In the genomic region with DNA sequence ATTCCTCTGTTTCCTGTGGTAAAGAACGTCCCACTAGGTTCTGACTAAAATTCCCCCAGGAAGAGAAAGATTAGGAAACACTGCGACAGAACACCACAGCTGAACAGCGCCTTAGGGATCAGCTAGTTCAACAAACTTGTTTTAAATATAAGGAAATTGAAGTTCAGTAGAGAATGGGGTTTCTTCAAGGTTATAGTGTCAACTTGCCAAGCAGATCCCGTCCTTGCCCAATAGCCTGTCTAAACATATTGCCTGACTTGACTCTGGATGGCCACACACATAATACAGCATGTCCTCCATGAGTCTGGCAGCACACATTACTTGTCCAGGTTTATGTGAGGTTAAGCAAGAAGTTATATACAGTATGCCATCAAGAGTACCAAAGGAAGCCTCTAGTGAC, we compare ENCODE assay signal across 21 mouse cellular contexts.
DNase-seq lines count a peak whose midpoint lies in the region; ATAC-seq and TF ChIP-seq lines count a peak whose summit lies in the region.
"Had no signal": no experiment of that assay in that cellular context is flagged by ENCODE, and none has a peak within 500 bp of the region (broad histone marks: within the 10 kb centered on the region; RNA-seq: fewer than 3 reads in every experiment).

No protein-coding gene starts in this region.

- H3K36me3 ChIP-seq in lung, postnatal 0 days (ENCODE audit: insufficient read depth, low read length), result no peaks in the 10 kb centered on the region
- H3K36me3 ChIP-seq: embryonic facial prominence, embryonic 13.5 days; embryonic facial prominence, embryonic 15.5 days; forebrain, embryonic 15.5 days had no signal

- TF ChIP-seq EP300 in lung, postnatal 0 days (IDR thresholded peaks at IDR 0.05), result no peak

- 54% methylated on average over 4 of the region's 4 CpGs for WGBS in lung, postnatal 0 days

- H3K9ac ChIP-seq in lung, postnatal 0 days (replicated peaks; ENCODE audit: low read depth), result no peak overlapping the region
- H3K9ac ChIP-seq: embryonic facial prominence, embryonic 13.5 days; embryonic facial prominence, embryonic 15.5 days; forebrain, embryonic 13.5 days; forebrain, embryonic 15.5 days; forebrain, postnatal 0 days had no signal

- no peaks in the 10 kb centered on the region for H3K27me3 ChIP-seq in lung, postnatal 0 days (replicated peaks; ENCODE audit: insufficient read depth, low read length)
- H3K27me3 ChIP-seq: embryonic facial prominence, embryonic 13.5 days; embryonic facial prominence, embryonic 15.5 days; forebrain, embryonic 13.5 days; forebrain, embryonic 15.5 days had no signal

- TF ChIP-seq CTCF in lung, postnatal 0 days (IDR thresholded peaks at IDR 0.05), result no peak
- TF ChIP-seq CTCF in layer of hippocampus, adult 2 months (conservative IDR thresholded peaks at IDR 0.05), result no peak

- peak; percentile 30 for DNase-seq in adrenal gland, postnatal 14 days
- DNase-seq in adrenal gland, adult 8-10 months, result no peak
- DNase-seq in lung, postnatal 0 days (ENCODE audit: low spot score), result peak; percentile 44
- no peak for DNase-seq in lung, postnatal 10 days
- DNase-seq in gonadal fat pad, adult 2 months (ENCODE audit: low read depth), result peak; percentile 93
- DNase-seq in layer of hippocampus, adult 2 months (ENCODE audit: low spot score in 2 of 2), result no peak
- DNase-seq: adrenal gland, postnatal 25 days; cerebellum, adult 11 months; cerebellum, adult 18-20 months; cerebellum, adult 8-10 months; cerebellum, adult 9-11 months; cerebellum, postnatal 14 days; cerebellum, postnatal 36 days; embryo, embryonic 11 days; forebrain, postnatal 0 days had no signal

- no peak overlapping the region for H3K4me3 ChIP-seq in lung, postnatal 0 days (ENCODE audit: low read depth, low read length)
- H3K4me3 ChIP-seq in brown adipose tissue, adult 24 weeks (ENCODE audit: insufficient read depth, low read depth, low read length), result no peak overlapping the region
- no peak overlapping the region for H3K4me3 ChIP-seq in layer of hippocampus, adult 2 months
- H3K4me3 ChIP-seq: embryonic facial prominence, embryonic 13.5 days; embryonic facial prominence, embryonic 15.5 days; forebrain, embryonic 13.5 days; forebrain, embryonic 15.5 days had no signal

- H3K4me1 ChIP-seq in lung, postnatal 0 days (ENCODE audit: insufficient read depth, low read depth, low read length), result no peaks in the 10 kb centered on the region
- H3K4me1 ChIP-seq in brown adipose tissue, adult 24 weeks (ENCODE audit: control insufficient read depth, insufficient read depth, insufficient read length, low read length), result peaks cover 6% of the 10 kb centered on the region; the same call in 1 of the 2 replicates
- H3K4me1 ChIP-seq: embryonic facial prominence, embryonic 13.5 days; embryonic facial prominence, embryonic 15.5 days; forebrain, embryonic 13.5 days; forebrain, embryonic 15.5 days had no signal

- no peaks in the 10 kb centered on the region for H3K9me3 ChIP-seq in lung, postnatal 0 days (ENCODE audit: low read length)
- H3K9me3 ChIP-seq: embryonic facial prominence, embryonic 13.5 days; embryonic facial prominence, embryonic 15.5 days; forebrain, embryonic 13.5 days; forebrain, embryonic 15.5 days had no signal

- H3K27ac ChIP-seq in lung, postnatal 0 days (ENCODE audit: low read length), result no peak overlapping the region
- H3K27ac ChIP-seq in brown adipose tissue, adult 24 weeks (replicated peaks; ENCODE audit: low read depth, low read length), result peak overlapping the region; percentile 86
- no peak overlapping the region for H3K27ac ChIP-seq in layer of hippocampus, adult 2 months
- H3K27ac ChIP-seq: embryonic facial prominence, embryonic 13.5 days; embryonic facial prominence, embryonic 15.5 days; forebrain, embryonic 13.5 days; forebrain, embryonic 15.5 days had no signal

- ATAC-seq in lung, postnatal 0 days, result no peak
- ATAC-seq in erythroblast, adult 5-6 weeks (replicated peaks; ENCODE audit: low FRiP score, poor library complexity, severe bottlenecking), result no peak
- ATAC-seq: forebrain, embryonic 13.5 days; forebrain, embryonic 15.5 days; forebrain, postnatal 0 days had no signal

- H3K4me2 ChIP-seq in lung, postnatal 0 days (replicated peaks; ENCODE audit: low read depth, low read length), result no peak overlapping the region
- H3K4me2 ChIP-seq: embryonic facial prominence, embryonic 13.5 days; embryonic facial prominence, embryonic 15.5 days; forebrain, embryonic 13.5 days; forebrain, embryonic 15.5 days had no signal

Comparison
In these comparisons a context has a peak if more than half of its experiments do, and no peak if none do; other contexts are left out.
1. DNase-seq: peak in adrenal gland, postnatal 14 days (single experiment), lung, postnatal 0 days (single experiment) and gonadal fat pad, adult 2 months (single experiment); none in adrenal gland, adult 8-10 months (single experiment), lung, postnatal 10 days (single experiment) and layer of hippocampus, adult 2 months (0 of 2).